Mouse (Mus musculus): ENCODE data around the gene Alg14. TPM values are rescaled to one million over a fixed set of nuclear protein-coding genes. Genes with fewer than 3 reads are reported as not detected.

The Alg14 gene
- polyA plus RNA-seq, 1 experiment: 12.3 TPM

DNA sequence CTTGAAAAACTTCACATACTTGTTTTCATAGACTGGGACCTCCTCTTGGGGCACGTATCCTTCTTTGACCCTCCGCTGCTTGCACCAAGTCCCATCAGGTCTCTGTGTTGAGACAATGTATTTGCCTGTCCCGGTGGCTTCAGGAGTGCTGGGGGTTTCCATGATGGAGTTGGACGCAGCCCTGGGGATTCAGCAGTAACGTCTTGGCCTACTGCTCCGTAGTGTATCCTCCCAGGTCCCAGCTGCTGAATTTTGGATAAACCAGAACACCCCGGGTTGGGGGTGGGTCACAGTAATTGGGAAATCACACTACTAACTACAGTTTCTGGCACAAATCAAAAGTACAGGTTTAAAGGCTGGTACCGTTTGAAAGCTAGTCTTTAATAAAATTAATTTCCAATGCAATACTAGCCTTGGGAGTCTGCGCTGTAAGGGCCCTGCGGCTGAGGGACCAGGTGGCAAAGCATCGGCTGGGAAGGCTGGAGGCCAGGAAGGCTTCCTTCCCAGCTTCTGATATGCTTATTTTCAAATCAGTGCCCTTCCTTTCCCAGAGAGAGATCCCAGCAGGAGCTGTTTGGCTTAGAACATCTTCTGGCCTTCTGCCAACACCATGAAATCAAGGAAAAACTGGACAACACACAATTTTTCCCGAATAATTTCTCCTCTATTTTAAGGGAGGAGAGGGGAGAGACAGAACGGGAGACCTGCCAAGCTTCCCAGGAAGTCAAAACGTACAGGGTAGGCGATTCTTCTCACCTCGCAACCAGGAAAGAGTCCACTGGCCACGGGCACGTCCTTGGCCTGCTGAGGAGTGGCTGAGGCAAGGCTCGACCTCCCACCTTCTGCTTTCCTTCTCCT lies 40.8 kb upstream of the Alg14 start:
- H3K79me2 ChIP-seq (ENCODE audit: control insufficient read depth, insufficient read depth): no peaks in the 10 kb centered on the region
- no peaks in the 10 kb centered on the region for H3K36me3 ChIP-seq (ENCODE audit: control insufficient read depth, insufficient read depth)
- no peaks in the 10 kb centered on the region for H3K27me3 ChIP-seq (ENCODE audit: control insufficient read depth, insufficient read depth, insufficient read length)
- H3ac ChIP-seq (ENCODE audit: control insufficient read depth, insufficient read length, low read depth): no peak overlapping the region
- H3K79me3 ChIP-seq (ENCODE audit: low read depth): no peaks in the 10 kb centered on the region
- TF ChIP-seq USF1 (IDR thresholded peaks at IDR 0.05; ENCODE audit: low read depth): no peak
- TF ChIP-seq MAX (IDR thresholded peaks at IDR 0.05): no peak
- TF ChIP-seq FOSL1 (IDR thresholded peaks at IDR 0.05; ENCODE audit: insufficient read depth, low read length, poor library complexity, severe bottlenecking): no peak
- no peak for TF ChIP-seq MYOG (IDR thresholded peaks at IDR 0.05; ENCODE audit: control insufficient read depth, extremely low read depth, insufficient read length)
- TF ChIP-seq CTCF (IDR thresholded peaks at IDR 0.05; ENCODE audit: control insufficient read depth, insufficient read depth, insufficient read length): no peak
- TF ChIP-seq MYOD1 (IDR thresholded peaks at IDR 0.05; ENCODE audit: control insufficient read depth, insufficient read length, low read depth): no peak
- TF ChIP-seq CEBPB (IDR thresholded peaks at IDR 0.05; ENCODE audit: low read depth): no peak
- no peak overlapping the region for H3K4me3 ChIP-seq (ENCODE audit: insufficient read depth, poor library complexity, severe bottlenecking)

DNA sequence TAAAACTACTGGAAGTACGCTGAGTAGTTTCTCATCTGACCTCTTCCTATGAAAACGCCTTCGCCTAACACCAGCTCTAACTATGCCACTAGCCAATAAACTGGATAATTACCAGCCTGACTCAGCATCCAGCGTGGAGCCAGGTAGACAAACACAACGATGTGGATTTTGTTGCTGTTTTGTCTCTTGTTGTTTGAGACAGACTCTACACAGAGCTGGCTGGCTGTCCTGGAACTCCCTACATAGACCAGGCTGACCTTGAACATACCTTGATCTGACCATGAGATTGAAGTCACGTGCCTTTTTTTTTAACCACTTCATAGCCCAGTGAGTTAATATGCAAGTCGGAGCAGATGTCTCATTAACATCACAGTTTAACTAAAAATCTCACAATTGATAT lies 36.1 kb upstream of the Alg14 start:
- TF ChIP-seq MYOG (IDR thresholded peaks at IDR 0.05; ENCODE audit: control insufficient read depth, extremely low read depth, insufficient read length) (no peak), CTCF (IDR thresholded peaks at IDR 0.05; ENCODE audit: control insufficient read depth, insufficient read depth, insufficient read length) (no peak), USF1 (IDR thresholded peaks at IDR 0.05; ENCODE audit: low read depth) (no peak), FOSL1 (IDR thresholded peaks at IDR 0.05; ENCODE audit: insufficient read depth, low read length, poor library complexity, severe bottlenecking) (no peak), MAX (IDR thresholded peaks at IDR 0.05) (no peak), CEBPB (IDR thresholded peaks at IDR 0.05; ENCODE audit: low read depth) (no peak), MYOD1 (IDR thresholded peaks at IDR 0.05; ENCODE audit: control insufficient read depth, insufficient read length, low read depth) (no peak)

DNA sequence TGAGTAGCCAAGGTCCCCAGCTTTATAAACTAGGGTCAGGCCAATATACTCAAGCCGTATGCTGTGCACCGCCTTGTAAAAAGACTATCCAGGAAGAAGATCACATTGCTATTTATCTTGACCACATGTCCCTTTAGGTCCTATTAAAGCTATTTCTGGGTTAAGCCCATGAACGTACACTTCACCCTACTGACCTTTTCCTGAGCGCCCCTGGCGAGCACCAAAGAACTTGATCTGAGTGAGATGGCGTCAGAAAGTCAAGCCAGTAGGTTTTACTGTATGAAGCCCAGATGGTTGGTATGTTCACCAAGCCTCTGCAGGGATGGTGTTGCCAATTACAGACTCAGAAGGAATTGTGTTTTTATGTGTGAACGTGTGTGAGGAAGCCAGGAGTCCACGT lies 35.4 kb upstream of the Alg14 start:
- Histone ChIP-seq H3K79me3 (ENCODE audit: low read depth) (no peaks in the 10 kb centered on the region), H3K27me3 (ENCODE audit: control insufficient read depth, insufficient read depth, insufficient read length) (no peaks in the 10 kb centered on the region), H3K4me3 (ENCODE audit: insufficient read depth, poor library complexity, severe bottlenecking) (no peak overlapping the region), H3K79me2 (ENCODE audit: control insufficient read depth, insufficient read depth) (no peaks in the 10 kb centered on the region), H3K36me3 (ENCODE audit: control insufficient read depth, insufficient read depth) (no peaks in the 10 kb centered on the region), H3ac (ENCODE audit: control insufficient read depth, insufficient read length, low read depth) (no peak overlapping the region)
- TF ChIP-seq MAX (IDR thresholded peaks at IDR 0.05) (no peak), CTCF (IDR thresholded peaks at IDR 0.05; ENCODE audit: control insufficient read depth, insufficient read depth, insufficient read length) (no peak), CEBPB (IDR thresholded peaks at IDR 0.05; ENCODE audit: low read depth) (no peak), MYOG (IDR thresholded peaks at IDR 0.05; ENCODE audit: control insufficient read depth, extremely low read depth, insufficient read length) (no peak), USF1 (IDR thresholded peaks at IDR 0.05; ENCODE audit: low read depth) (no peak), MYOD1 (IDR thresholded peaks at IDR 0.05; ENCODE audit: control insufficient read depth, insufficient read length, low read depth) (no peak), FOSL1 (IDR thresholded peaks at IDR 0.05; ENCODE audit: insufficient read depth, low read length, poor library complexity, severe bottlenecking) (no peak)

More for the DNA sequence above, 36.1 kb upstream of the Alg14 start:
- Histone ChIP-seq H3ac (ENCODE audit: control insufficient read depth, insufficient read length, low read depth) (no peak overlapping the region), H3K79me2 (ENCODE audit: control insufficient read depth, insufficient read depth) (no peaks in the 10 kb centered on the region), H3K36me3 (ENCODE audit: control insufficient read depth, insufficient read depth) (no peaks in the 10 kb centered on the region), H3K27me3 (ENCODE audit: control insufficient read depth, insufficient read depth, insufficient read length) (no peaks in the 10 kb centered on the region), H3K4me3 (ENCODE audit: insufficient read depth, poor library complexity, severe bottlenecking) (no peak overlapping the region), H3K79me3 (ENCODE audit: low read depth) (no peaks in the 10 kb centered on the region)

DNA sequence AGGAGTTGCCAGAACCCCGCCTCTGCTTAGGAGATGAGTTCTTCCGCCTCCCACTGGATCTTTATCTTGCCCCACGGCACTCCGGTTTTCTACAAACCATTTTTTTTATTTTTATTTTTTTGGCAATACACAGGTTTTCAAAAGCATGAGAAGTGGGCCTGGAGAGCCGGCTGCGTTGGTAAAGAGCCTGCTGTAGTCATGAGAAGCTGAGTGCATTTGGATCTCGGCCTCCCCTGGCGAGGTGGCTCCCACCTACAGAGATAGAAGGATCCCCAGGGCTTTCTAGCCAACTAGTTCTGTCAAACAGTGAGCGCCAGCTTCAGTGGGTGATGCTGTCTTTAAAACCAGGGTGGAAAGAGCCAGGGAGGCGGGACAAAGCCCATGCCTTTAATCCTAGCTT lies 34.2 kb upstream of the Alg14 start:
- H3K79me2 ChIP-seq (ENCODE audit: control insufficient read depth, insufficient read depth): no peaks in the 10 kb centered on the region
- no peaks in the 10 kb centered on the region for H3K79me3 ChIP-seq (ENCODE audit: low read depth)
- H3K36me3 ChIP-seq (ENCODE audit: control insufficient read depth, insufficient read depth): no peaks in the 10 kb centered on the region
- no peak overlapping the region for H3ac ChIP-seq (ENCODE audit: control insufficient read depth, insufficient read length, low read depth)
- peaks cover 3% of the 10 kb centered on the region for H3K27me3 ChIP-seq (ENCODE audit: control insufficient read depth, insufficient read depth, insufficient read length)
- no peak overlapping the region for H3K4me3 ChIP-seq (ENCODE audit: insufficient read depth, poor library complexity, severe bottlenecking)
- TF ChIP-seq MYOD1 (IDR thresholded peaks at IDR 0.05; ENCODE audit: control insufficient read depth, insufficient read length, low read depth) (no peak), USF1 (IDR thresholded peaks at IDR 0.05; ENCODE audit: low read depth) (no peak), CEBPB (IDR thresholded peaks at IDR 0.05; ENCODE audit: low read depth) (no peak), MYOG (IDR thresholded peaks at IDR 0.05; ENCODE audit: control insufficient read depth, extremely low read depth, insufficient read length) (no peak), FOSL1 (IDR thresholded peaks at IDR 0.05; ENCODE audit: insufficient read depth, low read length, poor library complexity, severe bottlenecking) (no peak), MAX (IDR thresholded peaks at IDR 0.05) (no peak), CTCF (IDR thresholded peaks at IDR 0.05; ENCODE audit: control insufficient read depth, insufficient read depth, insufficient read length) (no peak)

DNA sequence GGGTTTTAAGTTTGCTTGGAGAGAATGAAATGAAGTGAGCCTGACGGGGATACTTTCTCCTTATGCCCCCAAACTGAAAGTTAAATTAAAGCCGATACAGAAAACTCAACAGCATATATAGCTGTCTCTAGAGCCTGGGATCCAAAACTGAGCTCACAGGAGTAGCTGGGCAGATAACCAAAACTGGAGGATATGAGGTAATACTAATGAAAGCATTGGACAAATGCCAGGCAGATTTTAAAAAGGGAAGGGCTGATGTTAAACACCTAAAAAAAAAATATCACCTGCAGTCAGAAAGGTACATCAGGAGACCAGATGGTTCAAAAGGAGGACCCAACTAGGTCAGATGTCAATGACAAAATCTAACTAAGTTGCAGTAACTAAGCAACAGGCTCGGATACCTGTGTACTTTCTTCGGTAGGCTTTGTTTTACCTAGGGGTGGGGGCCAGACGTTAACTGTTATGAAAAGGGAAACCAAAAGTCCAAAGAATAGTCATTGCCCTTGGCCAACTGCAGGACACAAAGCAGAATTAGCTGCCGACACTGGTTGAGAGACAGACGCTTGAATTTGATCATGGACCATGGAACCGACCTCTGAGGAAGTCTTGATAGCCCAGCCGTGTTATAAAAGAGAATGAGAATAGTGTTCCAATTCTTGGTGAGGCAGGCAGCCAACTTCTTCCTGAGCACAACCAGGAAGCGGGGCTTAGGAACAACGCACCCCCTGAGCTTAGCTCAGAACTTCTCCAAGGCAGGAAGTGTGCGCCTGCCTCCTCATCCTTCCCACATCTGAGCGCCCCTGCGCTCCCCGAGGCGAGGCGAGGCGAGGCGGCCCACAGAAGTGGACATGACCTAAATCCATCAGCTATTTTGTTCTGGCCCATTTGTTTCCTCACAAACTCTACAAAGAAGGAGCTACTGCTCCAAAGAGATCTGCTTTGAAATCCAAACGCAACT lies 32.8 kb upstream of the Alg14 start:
- TF ChIP-seq CTCF (IDR thresholded peaks at IDR 0.05; ENCODE audit: control insufficient read depth, insufficient read depth, insufficient read length) (no peak), FOSL1 (IDR thresholded peaks at IDR 0.05; ENCODE audit: insufficient read depth, low read length, poor library complexity, severe bottlenecking) (no peak), USF1 (IDR thresholded peaks at IDR 0.05; ENCODE audit: low read depth) (no peak), MYOG (IDR thresholded peaks at IDR 0.05; ENCODE audit: control insufficient read depth, extremely low read depth, insufficient read length) (no peak), CEBPB (IDR thresholded peaks at IDR 0.05; ENCODE audit: low read depth) (no peak), MYOD1 (IDR thresholded peaks at IDR 0.05; ENCODE audit: control insufficient read depth, insufficient read length, low read depth) (no peak), MAX (IDR thresholded peaks at IDR 0.05) (no peak)
- no peaks in the 10 kb centered on the region for H3K36me3 ChIP-seq (ENCODE audit: control insufficient read depth, insufficient read depth)
- H3K79me3 ChIP-seq (ENCODE audit: low read depth): no peaks in the 10 kb centered on the region
- no peaks in the 10 kb centered on the region for H3K79me2 ChIP-seq (ENCODE audit: control insufficient read depth, insufficient read depth)
- no peak overlapping the region for H3ac ChIP-seq (ENCODE audit: control insufficient read depth, insufficient read length, low read depth)
- no peak overlapping the region for H3K4me3 ChIP-seq (ENCODE audit: insufficient read depth, poor library complexity, severe bottlenecking)
- H3K27me3 ChIP-seq (ENCODE audit: control insufficient read depth, insufficient read depth, insufficient read length): peaks cover 13% of the 10 kb centered on the region

All from C2C12 (cell line).